Mouse (Mus musculus) intestine, embryonic 15.5 days (tissue): ENCODE results near the gene Cntn6. TPM values are rescaled to one million over a fixed set of nuclear protein-coding genes. Genes with fewer than 3 reads are reported as not detected.

Source experiments
- ATAC-seq: fragments of 200-750 bp; cut with Nextera tagmentation; 2 replicates; pipeline ENCODE4 v1.8.0; 2017; ENCODE audit warnings: moderate TSS enrichment, moderate library complexity
- H3K27ac ChIP-seq: fragments of 300-500 bp; sonication (generic); 2 replicates; pipeline ENCODE4 v1.5.1; 2015; ENCODE audit warnings: mild to moderate bottlenecking, inconsistent platforms
- H3K27me3 ChIP-seq: fragments of 300-500 bp; sonication (generic); replicated peaks from 2 replicates; pipeline ENCODE4 v1.6.1; 2015; ENCODE audit warnings: inconsistent platforms
- H3K36me3 ChIP-seq: fragments of 300-500 bp; sonication (generic); 2 replicates; pipeline ENCODE4 v1.6.1; 2015; ENCODE audit warnings: inconsistent platforms
- H3K4me1 ChIP-seq: fragments of 300-500 bp; sonication (generic); replicated peaks from 2 replicates; pipeline ENCODE4 v1.6.1; 2015; ENCODE audit warnings: inconsistent platforms
- H3K4me2 ChIP-seq: fragments of 300-500 bp; sonication (generic); replicated peaks from 2 replicates; pipeline ENCODE4 v1.6.1; 2015; ENCODE audit warnings: mild to moderate bottlenecking, inconsistent platforms
- H3K4me3 ChIP-seq: fragments of 300-500 bp; sonication (generic); replicated peaks from 2 replicates; pipeline ENCODE4 v1.5.1; 2015; ENCODE audit warnings: inconsistent platforms
- H3K9ac ChIP-seq: fragments of 300-500 bp; sonication (generic); 2 replicates; pipeline ENCODE4 v1.6.1; 2015; ENCODE audit warnings: inconsistent platforms
- H3K9me3 ChIP-seq: fragments of 300-500 bp; sonication (generic); 2 replicates; pipeline ENCODE4 v1.6.1; 2016; ENCODE audit warnings: inconsistent platforms
- WGBS: fragments of 180-500 bp; shearing (Covaris S2); methylation state at CpG from one replicate; pipeline ENCODE4 v1.1.7; 2015; 5-methylcytosine and 5-hydroxymethylcytosine counted together
- polyA plus RNA-seq: library from polyadenylated mRNA; unstranded; fragments of >200 nt; fragmentation: Nextera tagmentation; extraction: Ambion mirVana; gene quantifications from 2 replicates; pipeline ENCODE4 v1.2.1, GENCODE M21; 2015

Cntn6 gene
- 0.70 and 0.74 TPM in 2 replicates for polyA plus RNA-seq

DNA sequence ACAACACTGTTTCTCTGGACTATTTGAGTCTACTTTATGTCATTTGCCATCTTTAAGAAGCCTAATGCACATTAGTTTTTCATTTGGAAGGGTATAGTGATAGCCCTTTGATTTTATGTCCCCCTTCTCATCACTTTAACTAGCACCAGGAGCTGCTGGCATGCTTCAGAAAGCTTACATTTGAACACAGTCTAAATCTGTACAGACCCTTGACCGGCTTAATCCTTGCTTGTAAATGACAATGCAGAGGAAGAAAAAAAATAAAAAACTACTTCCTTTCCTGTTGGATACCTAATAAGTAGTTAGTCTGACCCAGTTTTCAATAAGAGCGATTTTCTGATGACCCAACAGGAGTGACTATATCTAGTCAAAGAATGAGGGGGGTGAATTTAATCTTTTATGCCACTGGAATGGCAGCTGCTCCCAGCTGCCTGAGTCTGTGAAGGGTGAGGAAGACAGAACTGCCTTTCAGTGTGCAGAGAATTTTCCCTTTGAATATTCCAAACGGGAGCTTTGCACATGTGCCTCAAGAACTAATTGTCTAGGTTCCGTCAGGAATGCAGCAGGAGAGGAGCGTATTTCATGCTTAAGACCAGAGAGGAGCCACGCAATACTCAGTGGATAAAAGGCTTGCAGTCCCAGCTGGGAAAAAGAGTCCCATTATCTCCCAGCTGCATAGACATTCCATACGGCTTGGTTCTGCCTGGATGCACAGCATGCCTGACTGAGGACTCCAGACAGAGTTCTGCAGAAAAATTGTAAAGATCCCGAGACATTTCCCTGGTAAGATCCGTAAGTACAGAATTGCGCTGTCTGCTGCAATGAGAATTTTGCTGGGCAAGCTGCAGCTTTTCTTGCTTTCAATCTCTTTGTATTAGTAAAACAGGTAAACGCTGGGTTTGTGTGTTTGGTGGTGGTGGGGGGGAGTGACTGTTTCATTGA lies at the start of gene Cntn6:
TSS of gene Cntn6 (plus strand) at position 301 of the 942 bp plus-strand sequence.
- H3K9me3 ChIP-seq: no peaks in the 10 kb centered on the region
- H3K27me3 ChIP-seq: no peaks in the 10 kb centered on the region
- ATAC-seq: 0 out of 2 replicates have a peak, but pooled peaks have one; percentile 36
- no peak within 1 kb of the TSS for H3K4me3 ChIP-seq
- no peaks in the 10 kb centered on the region for H3K4me1 ChIP-seq
- no peaks in the 10 kb centered on the region for H3K36me3 ChIP-seq
- H3K9ac ChIP-seq: no peak within 1 kb of the TSS
- no peak within 1 kb of the TSS for H3K27ac ChIP-seq
- WGBS: 48% methylated on average over 11 of the region's 11 CpGs
- peak within 1 kb of the TSS; percentile 35 for H3K4me2 ChIP-seq

DNA sequence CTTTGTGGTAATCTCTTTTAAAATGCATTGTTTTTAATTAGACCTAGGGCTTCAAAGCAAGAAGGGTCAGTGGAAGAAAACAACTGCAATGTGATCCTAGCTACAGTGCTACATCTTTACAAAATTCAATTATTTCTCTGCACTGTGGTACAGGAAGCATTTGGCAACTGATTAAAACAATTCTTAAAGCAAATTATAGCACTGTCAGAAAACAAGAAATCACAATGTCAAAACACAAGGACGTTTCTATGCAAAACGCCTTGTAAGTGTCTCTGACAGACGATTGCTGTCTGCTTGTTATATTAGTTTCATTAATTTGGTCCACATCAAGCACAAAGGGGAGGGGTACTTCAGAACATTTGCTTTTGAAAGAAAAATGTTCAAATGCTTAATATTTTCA lies 48.9 kb upstream of the Cntn6 start:
- H3K4me2 ChIP-seq: no peak overlapping the region

DNA sequence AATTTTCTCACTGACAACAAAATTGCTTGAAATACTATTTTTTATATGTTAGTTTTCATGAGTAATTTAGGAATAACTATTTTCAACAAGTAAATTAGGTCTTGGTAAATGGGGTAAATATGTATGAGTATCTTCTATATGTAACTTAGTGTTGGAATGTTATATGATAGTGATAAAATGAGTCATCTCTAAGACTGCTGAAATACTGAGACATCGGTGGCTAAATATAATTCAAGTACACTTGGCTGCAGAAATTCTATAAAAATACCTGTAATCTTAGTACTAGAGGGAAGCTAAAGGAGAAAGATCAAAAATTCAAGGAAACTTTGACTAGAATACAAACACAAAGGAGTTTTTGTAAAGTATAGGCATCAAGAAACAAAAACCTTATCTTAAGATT lies 21.9 kb upstream of the Cntn6 start:
- H3K4me2 ChIP-seq: no peak overlapping the region
- no peaks in the 10 kb centered on the region for H3K27me3 ChIP-seq
- no peak for ATAC-seq
- H3K4me3 ChIP-seq: no peak overlapping the region
- H3K4me1 ChIP-seq: no peaks in the 10 kb centered on the region
- no peak overlapping the region for H3K9ac ChIP-seq
- no peak overlapping the region for H3K27ac ChIP-seq
- 89% methylated on average over 1 of the region's 1 CpGs for WGBS
- H3K9me3 ChIP-seq: no peaks in the 10 kb centered on the region
- no peaks in the 10 kb centered on the region for H3K36me3 ChIP-seq

More for the DNA sequence above, 48.9 kb upstream of the Cntn6 start:
- H3K4me3 ChIP-seq: no peak overlapping the region
- H3K4me1 ChIP-seq: no peaks in the 10 kb centered on the region
- H3K9ac ChIP-seq: no peak overlapping the region
- H3K27ac ChIP-seq: no peak overlapping the region
- H3K27me3 ChIP-seq: no peaks in the 10 kb centered on the region
- WGBS: 67% methylated on average over 3 of the region's 3 CpGs
- no peaks in the 10 kb centered on the region for H3K9me3 ChIP-seq
- ATAC-seq: no peak
- no peaks in the 10 kb centered on the region for H3K36me3 ChIP-seq

DNA sequence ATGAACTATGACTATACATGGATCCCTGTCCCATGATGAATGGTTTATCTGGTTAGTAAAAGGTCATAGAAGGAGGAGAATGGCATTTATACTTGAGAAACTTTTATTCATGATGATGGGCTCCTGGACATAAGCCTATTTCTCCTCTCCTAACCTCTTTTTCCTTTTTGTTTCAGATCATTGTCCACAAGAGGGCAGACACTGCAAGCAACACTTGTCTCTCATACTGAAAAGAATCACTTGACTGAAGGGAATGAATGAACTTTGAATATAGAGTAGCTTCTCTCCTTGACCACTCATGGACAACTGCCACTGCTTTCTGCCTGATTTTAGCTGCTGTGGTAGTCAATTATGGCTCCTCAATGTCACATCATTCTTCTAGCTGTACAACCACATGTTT lies 13.3 kb upstream of the Cntn6 start:
- H3K27me3 ChIP-seq: no peaks in the 10 kb centered on the region
- no peak overlapping the region for H3K4me3 ChIP-seq
- no peak overlapping the region for H3K4me2 ChIP-seq
- no peak overlapping the region for H3K9ac ChIP-seq
- H3K4me1 ChIP-seq: no peaks in the 10 kb centered on the region
- no peak for ATAC-seq
- no peaks in the 10 kb centered on the region for H3K9me3 ChIP-seq
- H3K36me3 ChIP-seq: no peaks in the 10 kb centered on the region
- H3K27ac ChIP-seq: no peak overlapping the region

DNA sequence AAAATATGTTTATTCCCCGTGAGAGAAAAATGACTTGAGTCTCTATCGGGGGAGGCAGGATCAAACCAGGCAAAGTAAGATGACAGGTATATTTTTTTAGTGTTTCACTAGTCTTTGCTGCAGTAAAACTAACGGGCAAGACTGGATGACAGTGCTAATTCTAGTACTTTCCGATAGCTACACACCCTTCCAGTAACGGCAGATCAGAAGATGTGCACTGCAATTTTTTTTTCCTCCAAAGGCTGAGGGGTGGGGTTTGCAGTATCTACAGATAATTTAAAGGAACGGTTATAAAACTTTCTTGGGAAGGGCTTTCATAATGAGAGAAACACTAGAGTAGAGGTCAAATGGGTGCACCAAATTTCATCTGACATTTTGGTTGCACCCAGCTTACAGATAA lies 869 bp downstream of the Cntn6 start:
- 56% methylated on average over 6 of the region's 6 CpGs for WGBS
- H3K27me3 ChIP-seq: no peaks in the 10 kb centered on the region
- H3K4me2 ChIP-seq: 0 out of 2 replicates have a peak overlapping the region, but pooled peaks have one; percentile 35
- H3K9me3 ChIP-seq: no peaks in the 10 kb centered on the region
- no peaks in the 10 kb centered on the region for H3K36me3 ChIP-seq
- no peak overlapping the region for H3K27ac ChIP-seq
- no peaks in the 10 kb centered on the region for H3K4me1 ChIP-seq
- H3K9ac ChIP-seq: no peak overlapping the region
- no peak for ATAC-seq
- H3K4me3 ChIP-seq: no peak overlapping the region

DNA sequence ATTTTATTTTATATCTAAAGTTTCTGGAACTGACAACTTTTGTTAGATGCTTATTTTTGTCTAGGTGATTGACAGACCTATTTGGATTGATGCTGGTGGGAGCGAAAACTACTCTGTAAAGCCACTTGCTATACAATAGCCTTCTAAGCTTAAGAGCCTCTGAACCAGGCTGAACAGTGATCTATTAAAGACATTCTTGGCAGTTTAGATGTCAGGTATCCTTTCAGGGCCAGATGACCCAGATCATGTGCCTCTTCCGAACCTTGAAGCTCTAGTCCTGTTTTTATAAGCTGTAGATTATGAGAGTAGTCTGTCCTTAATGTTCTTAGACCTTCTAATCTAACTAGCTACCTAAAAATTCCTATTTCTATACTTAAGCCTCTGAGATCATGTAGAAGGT lies 3.2 kb downstream of the Cntn6 start:
- no peak overlapping the region for H3K27ac ChIP-seq
- H3K4me2 ChIP-seq: no peak overlapping the region
- no peaks in the 10 kb centered on the region for H3K4me1 ChIP-seq
- H3K9ac ChIP-seq: no peak overlapping the region
- no peaks in the 10 kb centered on the region for H3K36me3 ChIP-seq
- no peaks in the 10 kb centered on the region for H3K27me3 ChIP-seq
- H3K9me3 ChIP-seq: no peaks in the 10 kb centered on the region
- ATAC-seq: no peak
- 88% methylated on average over 2 of the region's 2 CpGs for WGBS
- no peak overlapping the region for H3K4me3 ChIP-seq

DNA sequence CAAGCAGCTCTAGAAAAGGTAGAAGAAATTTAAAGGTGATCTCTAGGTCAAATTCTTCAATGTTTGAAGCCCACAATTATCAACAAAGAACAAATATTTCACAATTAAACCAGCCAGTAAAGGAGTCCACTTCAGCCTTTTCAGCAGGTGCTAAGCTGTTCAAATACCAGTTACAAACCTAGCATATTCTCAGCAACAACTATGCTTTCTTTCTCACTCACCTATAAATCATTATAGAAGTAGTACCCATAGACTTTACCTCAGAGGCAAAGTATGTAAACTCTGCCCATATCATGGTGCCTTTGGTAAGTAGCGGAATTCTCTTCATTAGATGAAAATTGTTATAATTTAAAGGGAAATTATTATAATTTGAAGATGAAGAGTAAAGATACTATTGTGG lies 71.4 kb downstream of the Cntn6 start:
- 95% methylated on average over 1 of the region's 1 CpGs for WGBS

DNA sequence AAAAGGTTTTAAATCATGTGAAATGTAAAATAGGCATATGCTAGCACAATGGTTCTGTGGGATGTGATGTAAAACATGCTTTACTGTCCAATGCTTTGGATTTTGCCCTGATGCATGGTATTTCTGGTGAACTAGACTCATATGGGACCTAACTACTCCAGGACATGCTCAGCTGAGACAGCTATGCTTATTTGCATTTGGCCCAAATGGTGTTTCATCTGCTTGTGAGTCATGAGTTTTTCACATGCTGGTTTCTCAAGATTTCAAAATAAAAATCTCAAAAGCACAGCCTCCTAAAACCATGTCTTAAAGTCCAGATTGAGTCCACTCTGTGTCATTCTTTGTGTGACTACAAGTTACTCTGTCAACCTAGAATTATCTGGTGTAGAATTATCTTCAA lies 77.0 kb downstream of the Cntn6 start:
- H3K4me1 ChIP-seq: no peaks in the 10 kb centered on the region
- H3K36me3 ChIP-seq: no peaks in the 10 kb centered on the region
- no peak overlapping the region for H3K27ac ChIP-seq
- no peaks in the 10 kb centered on the region for H3K9me3 ChIP-seq
- H3K9ac ChIP-seq: no peak overlapping the region
- H3K4me2 ChIP-seq: no peak overlapping the region
- ATAC-seq: no peak
- no peaks in the 10 kb centered on the region for H3K27me3 ChIP-seq
- no peak overlapping the region for H3K4me3 ChIP-seq

More for the DNA sequence above, 71.4 kb downstream of the Cntn6 start:
- Histone ChIP-seq H3K36me3 (no peaks in the 10 kb centered on the region), H3K9ac (no peak overlapping the region), H3K9me3 (no peaks in the 10 kb centered on the region), H3K4me3 (no peak overlapping the region), H3K27ac (no peak overlapping the region), H3K4me1 (no peaks in the 10 kb centered on the region), H3K4me2 (no peak overlapping the region), H3K27me3 (no peaks in the 10 kb centered on the region)
- ATAC-seq: no peak

DNA sequence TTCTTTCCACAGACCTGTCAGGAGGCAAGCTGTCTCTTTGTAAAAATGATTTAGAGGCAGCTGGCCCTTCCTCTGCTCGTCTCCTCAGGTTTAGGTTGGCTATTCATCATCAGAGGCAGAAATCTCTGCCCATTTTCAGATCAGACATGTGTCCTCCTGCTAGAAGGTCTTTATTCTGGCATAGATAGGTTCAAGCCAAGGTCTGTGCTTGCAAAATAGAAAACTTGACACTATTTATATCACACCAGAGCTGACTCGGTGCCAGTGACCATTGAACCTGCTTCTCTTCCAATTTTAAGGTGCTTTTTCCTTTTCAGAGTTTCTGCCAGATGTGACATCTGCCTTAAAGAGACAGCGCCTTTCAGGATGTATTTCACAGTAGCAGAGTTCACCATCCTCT lies 95.4 kb downstream of the Cntn6 start:
- H3K36me3 ChIP-seq: no peaks in the 10 kb centered on the region
- H3K9me3 ChIP-seq: no peaks in the 10 kb centered on the region
- no peak for ATAC-seq
- H3K4me2 ChIP-seq: no peak overlapping the region
- 61% methylated on average over 3 of the region's 3 CpGs for WGBS
- H3K4me1 ChIP-seq: no peaks in the 10 kb centered on the region
- no peak overlapping the region for H3K9ac ChIP-seq
- no peak overlapping the region for H3K27ac ChIP-seq
- no peak overlapping the region for H3K4me3 ChIP-seq
- no peaks in the 10 kb centered on the region for H3K27me3 ChIP-seq

DNA sequence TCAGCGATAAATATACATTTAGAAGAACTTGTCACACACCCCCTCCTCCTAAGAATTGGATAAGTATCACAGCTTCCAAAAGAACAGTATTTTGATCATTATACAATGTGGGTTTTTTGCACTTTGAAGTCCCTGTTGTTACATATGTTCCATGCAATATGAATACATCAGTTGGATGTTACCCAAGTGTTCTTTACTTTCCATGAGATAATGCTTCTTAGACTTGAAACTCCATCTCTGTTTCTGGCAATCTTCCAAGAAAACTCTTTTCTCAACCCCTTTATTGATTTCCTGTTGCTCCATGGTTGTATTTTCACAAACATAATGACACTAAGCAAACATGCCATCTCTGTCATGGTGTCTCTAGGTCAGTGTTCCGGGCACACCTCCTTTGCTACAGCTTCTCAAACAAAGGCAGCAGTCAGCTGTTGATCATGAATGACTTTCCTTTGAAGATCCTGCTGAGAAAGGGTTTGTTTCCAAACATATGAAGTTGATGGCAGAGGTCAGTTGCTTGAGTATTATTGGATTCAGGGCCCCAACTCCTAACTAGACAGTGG lies 108.3 kb downstream of the Cntn6 start:
- no peaks in the 10 kb centered on the region for H3K9me3 ChIP-seq
- H3K36me3 ChIP-seq: no peaks in the 10 kb centered on the region
- no peak overlapping the region for H3K4me2 ChIP-seq
- no peak for ATAC-seq
- no peak overlapping the region for H3K9ac ChIP-seq
- no peaks in the 10 kb centered on the region for H3K4me1 ChIP-seq
- no peak overlapping the region for H3K27ac ChIP-seq
- no peaks in the 10 kb centered on the region for H3K27me3 ChIP-seq
- WGBS: 73% methylated on average over 2 of the region's 2 CpGs
- H3K4me3 ChIP-seq: no peak overlapping the region

DNA sequence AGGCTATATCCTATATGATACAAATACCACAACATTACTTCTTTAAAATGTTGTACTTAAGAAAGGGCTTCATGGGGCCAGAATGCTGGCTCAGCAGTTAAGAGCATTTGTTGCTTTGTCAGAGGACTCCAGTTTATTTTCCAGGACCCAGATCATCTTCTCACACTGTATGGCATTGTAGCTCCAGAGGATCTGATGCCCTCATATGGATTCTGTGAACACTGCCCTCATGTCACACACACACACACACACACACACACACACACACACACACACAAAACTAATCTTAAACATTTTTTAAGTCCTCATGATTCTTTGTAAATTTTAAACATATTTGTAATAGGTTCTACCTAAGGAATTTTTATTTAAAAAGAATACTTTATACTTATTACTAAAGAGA lies 110.3 kb downstream of the Cntn6 start:
- no peaks in the 10 kb centered on the region for H3K4me1 ChIP-seq
- H3K9me3 ChIP-seq: no peaks in the 10 kb centered on the region
- H3K4me2 ChIP-seq: no peak overlapping the region
- H3K36me3 ChIP-seq: no peaks in the 10 kb centered on the region
- H3K27ac ChIP-seq: no peak overlapping the region
- H3K9ac ChIP-seq: no peak overlapping the region
- no peaks in the 10 kb centered on the region for H3K27me3 ChIP-seq
- no peak for ATAC-seq
- no peak overlapping the region for H3K4me3 ChIP-seq

DNA sequence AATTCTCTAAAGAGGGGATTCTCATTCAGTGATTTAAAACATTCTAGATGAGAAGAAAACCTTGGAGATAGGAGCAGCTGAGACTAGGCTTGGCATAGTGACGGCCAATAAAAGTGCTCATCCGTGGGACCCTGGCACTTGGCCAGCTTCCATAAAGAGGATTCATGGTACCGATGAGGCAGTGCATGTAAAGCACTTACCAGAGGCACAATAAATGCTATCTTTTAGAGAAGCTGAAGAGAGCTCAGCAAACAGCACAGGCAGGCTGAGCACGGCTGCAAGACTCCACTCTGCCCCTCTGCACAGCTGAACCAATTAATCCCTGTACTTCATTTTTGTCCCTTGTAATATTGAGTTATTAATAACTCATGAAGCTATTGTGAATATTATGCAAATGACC lies 110.8 kb downstream of the Cntn6 start:
- no peak overlapping the region for H3K4me3 ChIP-seq
- no peaks in the 10 kb centered on the region for H3K36me3 ChIP-seq
- 34% methylated on average over 4 of the region's 4 CpGs for WGBS
- H3K4me1 ChIP-seq: no peaks in the 10 kb centered on the region
- H3K9me3 ChIP-seq: no peaks in the 10 kb centered on the region
- no peaks in the 10 kb centered on the region for H3K27me3 ChIP-seq
- H3K27ac ChIP-seq: no peak overlapping the region
- no peak; the same call in 1 of the 2 replicates for ATAC-seq
- H3K9ac ChIP-seq: no peak overlapping the region
- no peak overlapping the region for H3K4me2 ChIP-seq

DNA sequence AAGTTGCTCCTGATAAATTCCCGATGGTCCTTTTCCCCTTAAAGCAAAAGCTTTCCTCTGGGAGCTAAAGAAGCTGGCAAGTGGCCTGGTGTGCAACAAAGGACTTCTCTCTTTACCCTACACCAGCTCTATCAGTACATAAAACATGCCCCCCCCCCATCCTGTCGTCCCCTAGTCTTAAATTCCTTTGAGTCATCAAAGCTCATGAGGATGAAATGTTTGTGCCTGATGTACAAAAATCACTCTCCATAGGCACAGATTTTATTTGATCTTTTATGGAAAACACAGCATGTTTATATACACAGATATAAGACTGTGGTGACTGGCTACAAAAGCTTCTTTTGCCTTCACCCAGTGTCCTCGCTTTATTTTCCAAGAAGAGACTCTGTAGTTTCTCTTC lies 112.6 kb downstream of the Cntn6 start:
- no peak for ATAC-seq

More for the DNA sequence above, 112.6 kb downstream of the Cntn6 start:
- H3K4me3 ChIP-seq: no peak overlapping the region
- H3K27me3 ChIP-seq: no peaks in the 10 kb centered on the region
- 56% methylated on average over 3 of the region's 3 CpGs for WGBS
- no peak overlapping the region for H3K27ac ChIP-seq
- no peaks in the 10 kb centered on the region for H3K4me1 ChIP-seq
- H3K9ac ChIP-seq: no peak overlapping the region
- H3K36me3 ChIP-seq: no peaks in the 10 kb centered on the region
- H3K4me2 ChIP-seq: no peak overlapping the region
- H3K9me3 ChIP-seq: no peaks in the 10 kb centered on the region
